Mouse (Mus musculus): Measurements from ENCODE around the gene 5530401A14Rik.

- TF ChIP-seq POLR2A (IDR thresholded peaks at IDR 0.05; ENCODE audit: control insufficient read depth in 1 of 2, insufficient read depth in 1 of 2, low read depth in 1 of 2, low read length in 2 of 2, poor library complexity in 1 of 2) (no peak), E2F4 (IDR thresholded peaks at IDR 0.05; ENCODE audit: borderline replicate concordance, low read depth, low read length) (no peak), ZC3H11A (IDR thresholded peaks at IDR 0.05; ENCODE audit: low read depth, low read length) (no peak), CTCF (IDR thresholded peaks at IDR 0.05 in 2 of 3, conservative IDR thresholded peaks at IDR 0.05 in 1 of 3; ENCODE audit: control insufficient read depth in 1 of 3, insufficient read depth in 1 of 3, low read depth in 2 of 3, low read length in 3 of 3, poor library complexity in 1 of 3, severe bottlenecking in 1 of 3) (no peak), EP300 (IDR thresholded peaks at IDR 0.05; ENCODE audit: low read depth in 1 of 2, low read length in 2 of 2) (no peak), BHLHE40 (IDR thresholded peaks at IDR 0.05; ENCODE audit: borderline replicate concordance, low read depth, low read length) (no peak), GABPA (IDR thresholded peaks at IDR 0.05; ENCODE audit: low read depth, low read length) (no peak), SIN3A (IDR thresholded peaks at IDR 0.05; ENCODE audit: low read length) (no peak), MAX (IDR thresholded peaks at IDR 0.05; ENCODE audit: low read length) (no peak), MAZ (IDR thresholded peaks at IDR 0.05; ENCODE audit: low read depth, low read length) (no peak), CHD2 (IDR thresholded peaks at IDR 0.05; ENCODE audit: low read length) (no peak)
These were observed 37.3 kb downstream of the 5530401A14Rik start for GRCm38 (mm10) chr11:81897547-81898354.
